Mouse (Mus musculus) lung, adult 2 months (tissue): ENCODE data around the gene Adam19.

ENCODE experiments used
- CTCF ChIP-seq: fragments of 200-500 bp; IDR thresholded peaks from 2 replicates; pipeline ENCODE4 v1.5.1; 2011; ENCODE audit warnings: mild to moderate bottlenecking, low read length, control low read depth; ENCODE audit not compliant: insufficient read depth
- POLR2A ChIP-seq: fragments of 200-500 bp; IDR thresholded peaks from 2 replicates; pipeline ENCODE4 v1.6.1; 2011; ENCODE audit warnings: low read depth, mild to moderate bottlenecking, control low read depth, low read length, borderline replicate concordance; ENCODE audit errors: extremely low read depth

GRCm38 (mm10) chr11:46131022-46131986 lies 75.5 kb downstream of the Adam19 start:
- TF ChIP-seq POLR2A (no peak), CTCF (no peak)
